Mouse (Mus musculus) hindbrain, embryonic 10.5 days (tissue): Measurements from ENCODE around the gene Kcnh4. TPM values are rescaled to one million over a fixed set of nuclear protein-coding genes. Genes with fewer than 3 reads are reported as not detected.

Source experiments
- DNase-seq: peaks from one replicate; pipeline ENCODE4 v3.0.0-alpha.2; 2017; ENCODE audit warnings: low spot score
- H3K27ac ChIP-seq: fragments of 300-500 bp; sonication (generic); 2 replicates; pipeline ENCODE4 v1.5.1; 2016; ENCODE audit warnings: mild to moderate bottlenecking, moderate library complexity
- H3K27me3 ChIP-seq: fragments of 300-500 bp; sonication (generic); 2 replicates; pipeline ENCODE4 v1.6.1; 2016; ENCODE audit warnings: mild to moderate bottlenecking; ENCODE audit not compliant: poor library complexity, insufficient read depth, severe bottlenecking
- H3K36me3 ChIP-seq: fragments of 300-500 bp; sonication (generic); 2 replicates; pipeline ENCODE4 v1.6.1; 2016; ENCODE audit warnings: mild to moderate bottlenecking, moderate library complexity
- H3K4me1 ChIP-seq: fragments of 300-500 bp; sonication (generic); replicated peaks from 2 replicates; pipeline ENCODE4 v1.6.1; 2016; ENCODE audit warnings: mild to moderate bottlenecking
- H3K4me3 ChIP-seq: fragments of 300-500 bp; sonication (generic); 2 replicates; pipeline ENCODE4 v1.5.1; 2016; ENCODE audit warnings: mild to moderate bottlenecking, moderate library complexity
- H3K9me3 ChIP-seq: fragments of 300-500 bp; sonication (generic); 2 replicates; pipeline ENCODE4 v1.6.1; 2016; ENCODE audit warnings: mild to moderate bottlenecking, moderate library complexity
- WGBS: fragments of 180-500 bp; shearing (Covaris S2); methylation state at CpG from one replicate; pipeline ENCODE4 v1.1.7; 2016; 5-methylcytosine and 5-hydroxymethylcytosine counted together
- polyA plus RNA-seq: library from polyadenylated mRNA; unstranded; fragments of >200 nt; fragmentation: Nextera tagmentation; extraction: Ambion mirVana; gene quantifications from 2 replicates; pipeline ENCODE4 v1.2.1, GENCODE M21; 2016

Kcnh4 gene
- polyA plus RNA-seq, 1 experiment from 2014 or later: 4.4 TPM

- WGBS: under 1% methylated on average over 35 of the region's 35 CpGs
- Histone ChIP-seq H3K4me3 (peak overlapping the region; percentile 60), H3K9me3 (no peaks in the 10 kb centered on the region), H3K36me3 (no peaks in the 10 kb centered on the region), H3K27me3 (peaks cover 62% of the 10 kb centered on the region), H3K4me1 (peaks cover 30% of the 10 kb centered on the region), H3K27ac (peak overlapping the region; percentile 81)
- DNase-seq: peak; percentile 79
Observed at GRCm38 (mm10) chr11:100758707-100759610, 783 bp downstream of the Kcnh4 start.

- no peak for DNase-seq
Observed at GRCm38 (mm10) chr11:100757566-100757965, 2.2 kb downstream of the Kcnh4 start.

GRCm38 (mm10) chr11:100756476-100756875 lies 3.3 kb downstream of the Kcnh4 start:
- Histone ChIP-seq H3K9me3 (no peaks in the 10 kb centered on the region), H3K27ac (no peak overlapping the region), H3K4me3 (no peak overlapping the region), H3K36me3 (no peaks in the 10 kb centered on the region), H3K27me3 (peaks cover 51% of the 10 kb centered on the region), H3K4me1 (peaks cover 28% of the 10 kb centered on the region)
- no peak for DNase-seq
- WGBS: 63% methylated on average over 6 of the region's 6 CpGs

More at GRCm38 (mm10) chr11:100757566-100757965, 2.2 kb downstream of the Kcnh4 start:
- H3K27me3 ChIP-seq: peaks cover 53% of the 10 kb centered on the region
- WGBS: 89% methylated on average over 12 of the region's 12 CpGs
- H3K36me3 ChIP-seq: no peaks in the 10 kb centered on the region
- H3K4me1 ChIP-seq: peaks cover 30% of the 10 kb centered on the region
- no peak overlapping the region for H3K4me3 ChIP-seq
- no peaks in the 10 kb centered on the region for H3K9me3 ChIP-seq
- H3K27ac ChIP-seq: no peak overlapping the region

GRCm38 (mm10) chr11:100754693-100755057 lies 5.1 kb downstream of the Kcnh4 start:
- Histone ChIP-seq H3K4me1 (peaks cover 18% of the 10 kb centered on the region), H3K27ac (no peak overlapping the region), H3K36me3 (0 out of 2 replicates have a peak, but pooled peaks cover 7% of the 10 kb centered on the region), H3K9me3 (no peaks in the 10 kb centered on the region), H3K4me3 (no peak overlapping the region), H3K27me3 (peaks cover 46% of the 10 kb centered on the region)
- no peak for DNase-seq
- WGBS: 90% methylated on average over 3 of the region's 3 CpGs

GRCm38 (mm10) chr11:100754021-100754692 lies 5.6 kb downstream of the Kcnh4 start:
- H3K4me3 ChIP-seq: no peak overlapping the region
- DNase-seq: no peak
- WGBS: 85% methylated on average over 12 of the region's 12 CpGs
- H3K27ac ChIP-seq: no peak overlapping the region
- peaks cover 13% of the 10 kb centered on the region for H3K4me1 ChIP-seq
- no peaks in the 10 kb centered on the region for H3K9me3 ChIP-seq
- H3K27me3 ChIP-seq: peaks cover 46% of the 10 kb centered on the region
- H3K36me3 ChIP-seq: 0 out of 2 replicates have a peak, but pooled peaks cover 7% of the 10 kb centered on the region

- 41% methylated on average over 10 of the region's 10 CpGs for WGBS
- Histone ChIP-seq H3K9me3 (no peaks in the 10 kb centered on the region), H3K4me1 (0 out of 2 replicates have a peak, but pooled peaks cover 5% of the 10 kb centered on the region), H3K27me3 (peaks cover 40% of the 10 kb centered on the region), H3K4me3 (no peak overlapping the region), H3K27ac (no peak overlapping the region), H3K36me3 (0 out of 2 replicates have a peak, but pooled peaks cover 7% of the 10 kb centered on the region)
- no peak for DNase-seq
Observed at GRCm38 (mm10) chr11:100752294-100752693, 7.4 kb downstream of the Kcnh4 start.

- whole genome bisulfite sequencing: 90% methylated on average over 16 of the region's 16 CpGs
- no peak for DNase-seq
- Histone ChIP-seq H3K36me3 (0 out of 2 replicates have a peak, but pooled peaks cover 7% of the 10 kb centered on the region), H3K27ac (no peak overlapping the region), H3K4me1 (peaks cover 14% of the 10 kb centered on the region; the same call in 1 of the 2 replicates), H3K4me3 (no peak overlapping the region), H3K9me3 (no peaks in the 10 kb centered on the region), H3K27me3 (peaks cover 44% of the 10 kb centered on the region)
Observed at GRCm38 (mm10) chr11:100750127-100750526, 9.6 kb downstream of the Kcnh4 start.

GRCm38 (mm10) chr11:100749469-100749868 lies 10.3 kb downstream of the Kcnh4 start:
- Histone ChIP-seq H3K9me3 (no peaks in the 10 kb centered on the region), H3K27ac (no peak overlapping the region), H3K27me3 (peaks cover 44% of the 10 kb centered on the region), H3K4me3 (no peak overlapping the region), H3K36me3 (0 out of 2 replicates have a peak, but pooled peaks cover 7% of the 10 kb centered on the region), H3K4me1 (peaks cover 15% of the 10 kb centered on the region; the same call in 1 of the 2 replicates)
- DNase-seq: no peak
- WGBS: 48% methylated on average over 25 of the region's 25 CpGs

- no peak for DNase-seq
- H3K27me3 ChIP-seq: peaks cover 44% of the 10 kb centered on the region
- H3K4me1 ChIP-seq: peaks cover 15% of the 10 kb centered on the region; the same call in 1 of the 2 replicates
- no peak overlapping the region for H3K4me3 ChIP-seq
- no peak overlapping the region for H3K27ac ChIP-seq
- 90% methylated on average over 4 of the region's 4 CpGs for WGBS
- H3K36me3 ChIP-seq: 0 out of 2 replicates have a peak, but pooled peaks cover 7% of the 10 kb centered on the region
- H3K9me3 ChIP-seq: no peaks in the 10 kb centered on the region
Observed at GRCm38 (mm10) chr11:100748620-100749019, 11.1 kb downstream of the Kcnh4 start.

DNA sequence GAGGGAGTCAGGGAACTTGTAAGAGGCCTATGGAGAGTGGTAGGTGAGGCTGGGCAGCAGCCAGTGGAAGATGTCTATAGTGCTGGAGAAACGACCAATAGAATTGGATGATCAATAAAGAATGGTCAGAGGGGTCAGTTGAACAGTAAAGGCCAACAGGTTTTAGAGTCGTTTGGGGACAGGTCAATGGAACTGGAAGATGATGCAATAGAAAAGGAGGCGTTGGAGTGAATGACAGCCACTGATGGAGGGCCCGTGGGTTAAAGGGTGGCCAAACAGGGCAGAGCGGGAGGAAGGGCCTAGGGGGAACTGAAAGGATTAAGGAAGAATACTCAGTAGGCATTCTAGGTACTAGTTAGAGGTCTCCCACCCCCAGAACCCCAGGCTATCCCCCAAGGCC lies 12.6 kb downstream of the Kcnh4 start:
- no peak overlapping the region for H3K4me3 ChIP-seq
- 74% methylated on average over 5 of the region's 5 CpGs for WGBS
- peaks cover 11% of the 10 kb centered on the region; the same call in 1 of the 2 replicates for H3K4me1 ChIP-seq
- no peak for DNase-seq
- H3K36me3 ChIP-seq: 0 out of 2 replicates have a peak, but pooled peaks cover 7% of the 10 kb centered on the region
- peaks cover 40% of the 10 kb centered on the region for H3K27me3 ChIP-seq
- no peak overlapping the region for H3K27ac ChIP-seq
- no peaks in the 10 kb centered on the region for H3K9me3 ChIP-seq

DNA sequence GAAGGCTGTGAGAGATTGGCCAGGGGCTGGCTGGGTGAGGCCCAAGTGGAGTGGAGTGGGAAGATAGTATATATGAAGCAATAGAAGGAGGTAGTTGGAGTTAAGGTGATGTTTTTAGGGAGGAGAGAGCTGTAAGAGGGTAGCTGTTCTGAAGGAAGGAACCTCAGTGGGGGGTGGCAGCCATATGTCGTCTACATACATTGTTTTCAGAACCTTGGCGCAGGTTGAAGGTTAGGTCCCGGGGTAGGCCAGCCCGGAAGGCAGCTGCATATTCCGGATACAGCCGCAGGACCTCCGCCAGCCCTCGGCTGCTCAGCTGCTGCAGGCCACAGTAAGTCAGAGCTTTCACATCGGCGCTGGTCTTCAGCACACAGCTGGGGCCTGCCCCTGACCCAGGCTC lies 13.2 kb downstream of the Kcnh4 start:
- H3K27me3 ChIP-seq: peaks cover 38% of the 10 kb centered on the region
- DNase-seq: no peak
- 78% methylated on average over 10 of the region's 10 CpGs for WGBS
- no peak overlapping the region for H3K27ac ChIP-seq
- 0 out of 2 replicates have a peak, but pooled peaks cover 7% of the 10 kb centered on the region for H3K36me3 ChIP-seq
- no peaks in the 10 kb centered on the region for H3K9me3 ChIP-seq
- H3K4me3 ChIP-seq: no peak overlapping the region
- peaks cover 10% of the 10 kb centered on the region; the same call in 1 of the 2 replicates for H3K4me1 ChIP-seq

DNA sequence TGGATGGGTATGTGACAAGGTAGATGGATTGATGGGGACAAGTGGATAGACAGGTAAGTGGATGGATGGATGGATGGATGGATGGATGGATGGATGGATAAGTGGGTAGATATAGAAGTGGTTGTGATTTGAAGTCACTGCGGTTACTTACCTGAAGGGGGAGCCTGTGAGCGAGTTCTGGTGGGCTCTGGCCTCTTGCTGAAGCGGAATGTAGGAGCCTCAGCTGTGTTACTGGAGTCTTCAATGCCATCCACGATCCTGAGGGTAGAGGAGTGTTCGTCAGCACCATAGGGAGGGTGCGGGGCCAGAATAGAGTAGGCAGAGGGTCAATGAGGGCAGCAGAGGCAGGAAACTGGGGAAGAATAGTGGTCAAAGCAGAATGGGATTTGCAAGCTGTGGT lies 14.7 kb downstream of the Kcnh4 start:
- peaks cover 30% of the 10 kb centered on the region for H3K27me3 ChIP-seq

More for the DNA sequence above, 14.7 kb downstream of the Kcnh4 start:
- peak; percentile 54 for DNase-seq
- Histone ChIP-seq H3K27ac (no peak overlapping the region), H3K4me1 (peaks cover 10% of the 10 kb centered on the region; the same call in 1 of the 2 replicates), H3K4me3 (no peak overlapping the region), H3K36me3 (0 out of 2 replicates have a peak, but pooled peaks cover 2% of the 10 kb centered on the region), H3K9me3 (no peaks in the 10 kb centered on the region)
- 17% methylated on average over 6 of the region's 6 CpGs for WGBS
